Comparison of ENCODE assay signal across 7 mouse cellular contexts in the genomic region with DNA sequence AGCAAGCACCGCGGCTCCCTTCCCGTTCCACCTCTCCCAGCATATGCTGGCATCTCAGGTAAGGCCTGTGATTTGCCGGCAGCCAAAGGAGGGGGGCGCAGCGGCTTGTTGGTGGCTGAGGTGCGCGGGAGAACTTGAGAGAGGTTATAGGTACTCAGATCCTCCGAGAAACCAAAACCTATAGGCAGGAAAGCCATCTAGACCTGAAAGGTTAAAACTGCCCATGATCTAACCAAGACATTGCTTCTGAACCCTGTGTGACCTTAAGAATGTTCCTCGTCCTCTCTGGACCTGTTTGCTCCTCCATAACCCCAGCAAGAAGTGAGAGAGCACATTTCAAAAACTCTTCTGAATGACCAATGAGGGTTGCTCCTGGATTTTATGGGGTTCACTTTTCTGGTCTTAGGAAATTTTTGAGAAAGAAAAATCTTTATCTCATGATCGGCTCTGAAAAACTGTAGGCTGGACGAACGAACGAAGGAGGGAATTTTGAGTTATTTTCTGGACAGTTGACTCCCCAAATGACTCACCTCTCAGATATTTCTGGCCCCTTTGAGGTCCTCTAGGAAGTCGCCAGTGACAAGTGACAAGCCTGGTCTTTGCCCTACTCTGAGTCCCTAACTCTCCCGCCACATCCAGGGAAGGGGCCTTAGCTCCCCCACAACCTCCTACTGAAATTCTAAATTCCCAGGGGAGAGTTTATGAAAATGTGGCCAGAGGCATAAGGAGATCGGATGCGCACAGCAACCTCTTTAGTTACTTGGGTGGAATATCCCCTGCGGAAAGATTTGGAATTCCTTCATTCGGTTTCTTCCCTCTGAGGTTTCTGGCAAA. TPM values are rescaled to one million over a fixed set of nuclear protein-coding genes. Genes with fewer than 3 reads are reported as not detected.
DNase-seq lines count a peak whose midpoint lies in the region; ATAC-seq lines count a peak whose summit lies in the region.

No protein-coding gene starts in this region.

- peaks cover 38% of the 10 kb centered on the region for H3K4me1 ChIP-seq in liver, embryonic 12.5 days
- H3K4me1 ChIP-seq in embryonic facial prominence, embryonic 13.5 days = peaks cover 57% of the 10 kb centered on the region
- peaks cover 14% of the 10 kb centered on the region for H3K4me1 ChIP-seq in hindbrain, embryonic 14.5 days (replicated peaks; ENCODE audit: control insufficient read depth, insufficient read depth, low read length)
- peaks cover 9% of the 10 kb centered on the region for H3K4me1 ChIP-seq in neural tube, embryonic 14.5 days (ENCODE audit: control insufficient read depth, insufficient read depth, low read length)

- H3K4me3 ChIP-seq in liver, embryonic 12.5 days = peak overlapping the region; percentile 24
- peak overlapping the region; percentile 88 for H3K4me3 ChIP-seq in embryonic facial prominence, embryonic 13.5 days
- H3K4me3 ChIP-seq in hindbrain, embryonic 14.5 days (replicated peaks; ENCODE audit: low read length) = peak overlapping the region; percentile 15
- peak overlapping the region; percentile 16; the same call in 1 of the 2 replicates for H3K4me3 ChIP-seq in neural tube, embryonic 14.5 days (ENCODE audit: low read depth, low read length)

- ATAC-seq in liver, embryonic 12.5 days = no peak
- no peak for ATAC-seq in embryonic facial prominence, embryonic 13.5 days (ENCODE audit: insufficient number of reproducible peaks, insufficient read depth, low FRiP score, low TSS enrichment, low read depth)
- no peak for ATAC-seq in hindbrain, embryonic 14.5 days (ENCODE audit: low FRiP score)
- ATAC-seq in neural tube, embryonic 14.5 days (ENCODE audit: low read depth) = no peak
- no peak for ATAC-seq in inflammation-experienced regulatory T-cells, adult 6 months

- no peaks in the 10 kb centered on the region for H3K9me3 ChIP-seq in liver, embryonic 12.5 days (replicated peaks)
- H3K9me3 ChIP-seq in embryonic facial prominence, embryonic 13.5 days = no peaks in the 10 kb centered on the region
- H3K9me3 ChIP-seq in hindbrain, embryonic 14.5 days (ENCODE audit: control insufficient read depth, low read length) = no peaks in the 10 kb centered on the region
- no peaks in the 10 kb centered on the region for H3K9me3 ChIP-seq in neural tube, embryonic 14.5 days (ENCODE audit: control insufficient read depth, low read length)

- no peak overlapping the region for H3K27ac ChIP-seq in liver, embryonic 12.5 days
- H3K27ac ChIP-seq in embryonic facial prominence, embryonic 13.5 days = peak overlapping the region; percentile 99
- H3K27ac ChIP-seq in hindbrain, embryonic 14.5 days = no peak overlapping the region
- no peak overlapping the region for H3K27ac ChIP-seq in neural tube, embryonic 14.5 days (ENCODE audit: low read depth, low read length)

- peaks cover 100% of the 10 kb centered on the region for H3K27me3 ChIP-seq in liver, embryonic 12.5 days (replicated peaks)
- H3K27me3 ChIP-seq in embryonic facial prominence, embryonic 13.5 days = peaks cover 46% of the 10 kb centered on the region
- H3K27me3 ChIP-seq in hindbrain, embryonic 14.5 days (ENCODE audit: control insufficient read depth, insufficient read depth, low read length) = peaks cover 100% of the 10 kb centered on the region
- peaks cover 58% of the 10 kb centered on the region for H3K27me3 ChIP-seq in neural tube, embryonic 14.5 days (ENCODE audit: control insufficient read depth, insufficient read depth, low read length)

- DNase-seq in liver = no peak
- DNase-seq in hindbrain, embryonic 14.5 days (ENCODE audit: low spot score) = no peak
- DNase-seq in frontal cortex, adult 2 months (ENCODE audit: extremely low spot score in 1 of 2, low spot score in 1 of 2) = no peak

- no peak overlapping the region for H3K9ac ChIP-seq in liver, embryonic 12.5 days
- peak overlapping the region; percentile 100 for H3K9ac ChIP-seq in embryonic facial prominence, embryonic 13.5 days
- H3K9ac ChIP-seq in hindbrain, embryonic 14.5 days = no peak overlapping the region
- no peak overlapping the region for H3K9ac ChIP-seq in neural tube, embryonic 14.5 days (replicated peaks; ENCODE audit: low read depth, low read length)

- 12% methylated on average over 20 of the region's 20 CpGs for WGBS in liver, embryonic 12.5 days (ENCODE audit: insufficient replicate concordance)
- 5% methylated on average over 20 of the region's 20 CpGs for WGBS in embryonic facial prominence, embryonic 13.5 days
- 6% methylated on average over 20 of the region's 20 CpGs for WGBS in hindbrain, embryonic 14.5 days
- 8% methylated on average over 20 of the region's 20 CpGs for WGBS in neural tube, embryonic 14.5 days

- no peaks in the 10 kb centered on the region for H3K36me3 ChIP-seq in liver, embryonic 12.5 days
- peaks cover 51% of the 10 kb centered on the region for H3K36me3 ChIP-seq in embryonic facial prominence, embryonic 13.5 days
- no peaks in the 10 kb centered on the region for H3K36me3 ChIP-seq in hindbrain, embryonic 14.5 days (replicated peaks; ENCODE audit: control insufficient read depth, insufficient read depth)
- H3K36me3 ChIP-seq in neural tube, embryonic 14.5 days (ENCODE audit: control insufficient read depth, insufficient read depth, low read length) = no peaks in the 10 kb centered on the region

- H3K4me2 ChIP-seq in liver, embryonic 12.5 days = peak overlapping the region; percentile 39; the same call in 1 of the 2 replicates
- peak overlapping the region; percentile 86 for H3K4me2 ChIP-seq in embryonic facial prominence, embryonic 13.5 days
- peak overlapping the region; percentile 33; the same call in 1 of the 2 replicates for H3K4me2 ChIP-seq in hindbrain, embryonic 14.5 days (replicated peaks)
- H3K4me2 ChIP-seq in neural tube, embryonic 14.5 days (ENCODE audit: low read depth, low read length) = peak overlapping the region; percentile 24; the same call in 1 of the 2 replicates

RNA-seq across cellular contexts. Expression of a gene that starts 6.3 kb away (rescaled TPM):
- 1.1 and 1.4 TPM in 2 replicates for polyA plus RNA-seq in liver, embryonic 12.5 days (2016; fragmentation: Nextera tagmentation; extraction: Ambion mirVana)
- polyA plus RNA-seq in embryonic facial prominence, embryonic 13.5 days (2015; fragmentation: Nextera tagmentation; extraction: Ambion mirVana) = 14.2 and 14.5 TPM in 2 replicates
- polyA plus RNA-seq in hindbrain, embryonic 14.5 days (2014; fragmentation: Nextera tagmentation; extraction: Ambion mirVana) = 2.3 and 2.8 TPM in 2 replicates
- 0.37 and 1.2 TPM in 2 replicates for polyA plus RNA-seq in neural tube, embryonic 14.5 days (2014; fragmentation: Nextera tagmentation; extraction: Ambion mirVana)
- polyA plus RNA-seq in frontal cortex, adult 2 months (2012; rRNA removed) = 3.0 and 4.2 TPM in 2 replicates
- polyA plus RNA-seq in inflammation-experienced regulatory T-cells, adult 6 months (2017; shearing (Covaris generic)) = not detected

RNA-seq across cellular contexts. Expression of a gene that starts 11.5 kb away (rescaled TPM):
- polyA plus RNA-seq in liver, embryonic 12.5 days (2016; fragmentation: Nextera tagmentation; extraction: Ambion mirVana) = not detected in 2 replicates
- not detected in 2 replicates for polyA plus RNA-seq in embryonic facial prominence, embryonic 13.5 days (2015; fragmentation: Nextera tagmentation; extraction: Ambion mirVana)
- not detected in 2 replicates for polyA plus RNA-seq in hindbrain, embryonic 14.5 days (2014; fragmentation: Nextera tagmentation; extraction: Ambion mirVana)
- polyA plus RNA-seq in neural tube, embryonic 14.5 days (2014; fragmentation: Nextera tagmentation; extraction: Ambion mirVana) = not detected in 2 replicates
- not detected in 2 replicates for polyA plus RNA-seq in frontal cortex, adult 2 months (2012; rRNA removed)
- not detected for polyA plus RNA-seq in inflammation-experienced regulatory T-cells, adult 6 months (2017; shearing (Covaris generic))

RNA-seq across cellular contexts. Expression of a gene that starts 47.6 kb away (rescaled TPM):
- 0.12 and 0.35 TPM in 2 replicates for polyA plus RNA-seq in liver, embryonic 12.5 days (2016; fragmentation: Nextera tagmentation; extraction: Ambion mirVana)
- 3.0 and 3.1 TPM in 2 replicates for polyA plus RNA-seq in embryonic facial prominence, embryonic 13.5 days (2015; fragmentation: Nextera tagmentation; extraction: Ambion mirVana)
- 0.23 and 0.25 TPM in 2 replicates for polyA plus RNA-seq in hindbrain, embryonic 14.5 days (2014; fragmentation: Nextera tagmentation; extraction: Ambion mirVana)
- polyA plus RNA-seq in neural tube, embryonic 14.5 days (2014; fragmentation: Nextera tagmentation; extraction: Ambion mirVana) = 0.20 and 0.28 TPM in 2 replicates
- polyA plus RNA-seq in frontal cortex, adult 2 months (2012; rRNA removed) = 0.30 and 0.48 TPM in 2 replicates
- polyA plus RNA-seq in inflammation-experienced regulatory T-cells, adult 6 months (2017; shearing (Covaris generic)) = not detected

Comparison
In these comparisons a context has a peak if more than half of its experiments do, and no peak if none do; other contexts are left out.
1. H3K4me2 ChIP-seq: peak in every context shown above with its lines; median percentile 86 in embryonic facial prominence, embryonic 13.5 days; 39 in liver, embryonic 12.5 days; 33 in hindbrain, embryonic 14.5 days; 24 in neural tube, embryonic 14.5 days.
2. H3K4me3 ChIP-seq: peak in every context shown above with its lines; median percentile 88 in embryonic facial prominence, embryonic 13.5 days; 24 in liver, embryonic 12.5 days; 16 in neural tube, embryonic 14.5 days; 15 in hindbrain, embryonic 14.5 days.